Mouse (Mus musculus) neural tube, embryonic 13.5 days (tissue): ENCODE data around the gene Rin1. TPM values are rescaled to one million over a fixed set of nuclear protein-coding genes. Genes with fewer than 3 reads are reported as not detected.

Experiments used
- polyA plus RNA-seq: library from polyadenylated mRNA; unstranded; fragments of >200 nt; fragmentation: Nextera tagmentation; extraction: Ambion mirVana; gene quantifications from 2 replicates; pipeline ENCODE4 v1.2.1, GENCODE M21; 2015

Rin1 gene
- polyA plus RNA-seq, 1 experiment from 2014 or later = 1.4 TPM

Other genes with a start within 250 kb of the Rin1 start
- gene Gm21992, start 238.9 kb upstream of the Rin1 start, polyA plus RNA-seq = 28.5 and 37.3 TPM in 2 replicates
- gene Rbm14, start 238.8 kb upstream of the Rin1 start, polyA plus RNA-seq = 64.0 and 69.5 TPM in 2 replicates
- 43.7 and 44.7 TPM in 2 replicates for gene Ccs, start 211.1 kb upstream of the Rin1 start, polyA plus RNA-seq
- 0.35 and 0.45 TPM in 2 replicates for gene Ccdc87, start 211.1 kb upstream of the Rin1 start, polyA plus RNA-seq
- 66.7 and 70.4 TPM in 2 replicates for gene Ctsf, start 195.4 kb upstream of the Rin1 start, polyA plus RNA-seq
- gene Actn3, start 172.6 kb upstream of the Rin1 start, polyA plus RNA-seq = 3.1 and 3.2 TPM in 2 replicates
- gene Zdhhc24, start 171.8 kb upstream of the Rin1 start, polyA plus RNA-seq = 19.5 and 22.1 TPM in 2 replicates
- gene Bbs1, start 143.9 kb upstream of the Rin1 start, polyA plus RNA-seq = 7.6 and 9.4 TPM in 2 replicates
- 109 and 120 TPM in 2 replicates for gene Dpp3, start 122.2 kb upstream of the Rin1 start, polyA plus RNA-seq
- 8.1 and 9.3 TPM in 2 replicates for gene Peli3, start 107.4 kb upstream of the Rin1 start, polyA plus RNA-seq
- gene Mrpl11, start 88.3 kb upstream of the Rin1 start, polyA plus RNA-seq = 105 and 117 TPM in 2 replicates
- 0.12 and 0.25 TPM in 2 replicates for gene Npas4, start 60.2 kb upstream of the Rin1 start, polyA plus RNA-seq
- gene Slc29a2, start 26.6 kb upstream of the Rin1 start, polyA plus RNA-seq = 7.9 TPM in 2 replicates
- gene B4gat1, start 11.7 kb upstream of the Rin1 start, polyA plus RNA-seq = 61.1 and 64.5 TPM in 2 replicates
- 3.1 and 5.1 TPM in 2 replicates for gene AC124502.3, start 11.6 kb upstream of the Rin1 start, polyA plus RNA-seq
- 43.5 and 51.7 TPM in 2 replicates for gene Brms1, start 9.1 kb upstream of the Rin1 start, polyA plus RNA-seq
- 26.3 and 28.2 TPM in 2 replicates for gene Cd248, start 17.6 kb downstream of the Rin1 start, polyA plus RNA-seq
- gene Tmem151a, start 35.0 kb downstream of the Rin1 start, polyA plus RNA-seq = 8.4 and 10.1 TPM in 2 replicates
- gene Yif1a, start 38.1 kb downstream of the Rin1 start, polyA plus RNA-seq = 51.3 and 67.5 TPM in 2 replicates
- 267 and 318 TPM in 2 replicates for gene Cnih2, start 48.0 kb downstream of the Rin1 start, polyA plus RNA-seq
- 211 and 234 TPM in 2 replicates for gene Rab1b, start 56.6 kb downstream of the Rin1 start, polyA plus RNA-seq
- gene Klc2, start 68.1 kb downstream of the Rin1 start, polyA plus RNA-seq = 73.7 and 80.2 TPM in 2 replicates
- 36.3 and 41.0 TPM in 2 replicates for gene Pacs1, start 222.6 kb downstream of the Rin1 start, polyA plus RNA-seq
- gene Sf3b2, start 245.0 kb downstream of the Rin1 start, polyA plus RNA-seq = 344 and 351 TPM in 2 replicates
- gene Gal3st3, start 247.8 kb downstream of the Rin1 start, polyA plus RNA-seq = 34.1 and 34.6 TPM in 2 replicates